ENCODE assay signal across 26 mouse cellular contexts in the genomic region with DNA sequence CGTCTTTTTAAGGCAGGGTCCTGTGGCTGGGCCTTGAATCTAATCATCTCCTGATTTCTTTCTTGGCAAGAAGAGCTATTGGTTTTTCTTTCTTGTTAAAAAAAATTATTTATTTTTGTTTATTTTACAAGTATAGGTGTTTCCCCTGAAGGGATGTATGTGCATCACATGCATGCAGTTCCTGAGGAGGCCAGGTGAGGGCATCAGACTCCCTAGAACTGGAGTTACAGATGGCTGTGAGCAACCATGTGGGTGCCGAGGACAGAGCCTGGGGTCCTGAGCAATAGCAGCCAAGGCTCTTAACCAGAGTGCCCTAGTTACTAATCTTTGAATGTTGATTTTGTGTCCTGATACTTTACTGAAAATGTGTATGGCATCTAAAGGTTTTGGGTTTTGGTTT. TPM values are rescaled to one million over a fixed set of nuclear protein-coding genes. Genes with fewer than 3 reads are reported as not detected.
DNase-seq lines count a peak whose midpoint lies in the region; ATAC-seq and TF ChIP-seq lines count a peak whose summit lies in the region.
"Had no signal": no experiment of that assay in that cellular context is flagged by ENCODE, and none has a peak within 500 bp of the region (broad histone marks: within the 10 kb centered on the region; RNA-seq: fewer than 3 reads in every experiment).

No protein-coding gene starts in this region.

- no peak for ATAC-seq in intestine, postnatal 0 days
- ATAC-seq in intestine, embryonic 16.5 days: no peak
- ATAC-seq: forebrain, embryonic 14.5 days; hindbrain, embryonic 16.5 days; midbrain, embryonic 13.5 days had no signal

- H3K27me3 ChIP-seq in intestine, postnatal 0 days (replicated peaks; ENCODE audit: control insufficient read depth, insufficient read depth, low read length): no peaks in the 10 kb centered on the region
- H3K27me3 ChIP-seq in intestine, embryonic 16.5 days (replicated peaks; ENCODE audit: control insufficient read depth, insufficient read depth, low read length): no peaks in the 10 kb centered on the region
- H3K27me3 ChIP-seq in testis, adult 2 months (ENCODE audit: control insufficient read depth, insufficient read depth, low read length): no peaks in the 10 kb centered on the region
- H3K27me3 ChIP-seq in ES-Bruce4 (ENCODE audit: control insufficient read depth, insufficient read depth, low read length, poor library complexity, severe bottlenecking): no peaks in the 10 kb centered on the region
- no peaks in the 10 kb centered on the region for H3K27me3 ChIP-seq in splenic B cell, adult 2 months (ENCODE audit: control insufficient read depth, insufficient read depth, low read length, poor library complexity, severe bottlenecking)
- H3K27me3 ChIP-seq: heart, embryonic 13.5 days; kidney, embryonic 15.5 days; liver, embryonic 15.5 days; lung, embryonic 15.5 days; midbrain, embryonic 13.5 days; neural tube, embryonic 13.5 days had no signal

- H3K9me3 ChIP-seq in intestine, postnatal 0 days (ENCODE audit: control insufficient read depth): no peaks in the 10 kb centered on the region
- H3K9me3 ChIP-seq in intestine, embryonic 16.5 days (ENCODE audit: control insufficient read depth, low read length): 0 out of 2 replicates have a peak, but pooled peaks cover 3% of the 10 kb centered on the region
- H3K9me3 ChIP-seq in ES-Bruce4 (replicated peaks; ENCODE audit: control insufficient read depth, insufficient read depth, low read length, poor library complexity, severe bottlenecking): no peaks in the 10 kb centered on the region
- H3K9me3 ChIP-seq: heart, embryonic 13.5 days; kidney, embryonic 15.5 days; lung, embryonic 15.5 days; neural tube, embryonic 13.5 days had no signal

- H3K4me1 ChIP-seq in intestine, postnatal 0 days (replicated peaks; ENCODE audit: control insufficient read depth, insufficient read depth, low read length): no peaks in the 10 kb centered on the region
- no peaks in the 10 kb centered on the region for H3K4me1 ChIP-seq in intestine, embryonic 16.5 days (ENCODE audit: control insufficient read depth, insufficient read depth, low read length)
- no peaks in the 10 kb centered on the region for H3K4me1 ChIP-seq in testis, adult 2 months (ENCODE audit: control insufficient read depth, insufficient read depth, low read length)
- H3K4me1 ChIP-seq in ES-Bruce4 (ENCODE audit: control insufficient read depth, insufficient read depth, low read length): no peaks in the 10 kb centered on the region
- H3K4me1 ChIP-seq: heart, embryonic 13.5 days; hindbrain, embryonic 10.5 days; kidney, embryonic 15.5 days; liver, embryonic 15.5 days; lung, embryonic 15.5 days; midbrain, embryonic 13.5 days; neural tube, embryonic 13.5 days had no signal

- H3K9ac ChIP-seq in intestine, postnatal 0 days (ENCODE audit: low read depth, low read length): no peak overlapping the region
- no peak overlapping the region for H3K9ac ChIP-seq in intestine, embryonic 16.5 days (ENCODE audit: low read depth, low read length)
- no peak overlapping the region for H3K9ac ChIP-seq in ES-Bruce4 (ENCODE audit: low read depth, poor library complexity, severe bottlenecking)
- H3K9ac ChIP-seq: heart, embryonic 13.5 days; kidney, embryonic 15.5 days; liver, embryonic 15.5 days; lung, embryonic 15.5 days; midbrain, embryonic 13.5 days; neural tube, embryonic 13.5 days had no signal

- no peak for TF ChIP-seq POLR2A in testis, adult 2 months (IDR thresholded peaks at IDR 0.05; ENCODE audit: control insufficient read depth, low read depth, low read length)
- TF ChIP-seq POLR2A in ES-Bruce4 (IDR thresholded peaks at IDR 0.05; ENCODE audit: insufficient read depth, low read length): no peak

- no peak for TF ChIP-seq EP300 in ES-Bruce4 (IDR thresholded peaks at IDR 0.05; ENCODE audit: insufficient read depth, low read depth, low read length)

- no peak overlapping the region for H3K27ac ChIP-seq in intestine, postnatal 0 days (ENCODE audit: low read depth, low read length)
- H3K27ac ChIP-seq in intestine, embryonic 16.5 days (ENCODE audit: low read length): no peak overlapping the region
- H3K27ac ChIP-seq in testis, adult 2 months (ENCODE audit: control insufficient read depth, insufficient read depth, low read depth, low read length): no peak overlapping the region
- no peak overlapping the region for H3K27ac ChIP-seq in ES-Bruce4 (ENCODE audit: insufficient read depth, low read length)
- H3K27ac ChIP-seq: heart, embryonic 13.5 days; hindbrain, embryonic 10.5 days; kidney, embryonic 15.5 days; liver, embryonic 15.5 days; lung, embryonic 15.5 days; midbrain, embryonic 13.5 days; neural tube, embryonic 13.5 days had no signal

- no peak for DNase-seq in testis, postnatal 10 days (ENCODE audit: low spot score)
- DNase-seq in splenic B cell, adult 2 months (ENCODE audit: low read depth, low spot score): peak; percentile 21
- DNase-seq in urinary bladder, postnatal 36 days (ENCODE audit: low spot score in 2 of 2): no peak
- DNase-seq: adrenal gland, postnatal 10 days; cerebellum, adult 11 months; cerebellum, adult 9-10 months; cerebellum, postnatal 36 days; heart, postnatal 10 days; kidney, postnatal 25 days; left cerebral cortex, postnatal 4 days; lung, postnatal 36 days; right cerebral cortex, postnatal 4 days; thymus, postnatal 14 days had no signal

- no peak overlapping the region for H3K4me2 ChIP-seq in intestine, postnatal 0 days (replicated peaks; ENCODE audit: low read depth)
- no peak overlapping the region for H3K4me2 ChIP-seq in intestine, embryonic 16.5 days (ENCODE audit: low read depth, low read length)
- H3K4me2 ChIP-seq: heart, embryonic 13.5 days; kidney, embryonic 15.5 days; liver, embryonic 15.5 days; lung, embryonic 15.5 days; midbrain, embryonic 13.5 days; neural tube, embryonic 13.5 days had no signal

- 71% methylated on average over 2 of the region's 2 CpGs for WGBS in intestine, postnatal 0 days
- 77% methylated on average over 2 of the region's 2 CpGs for WGBS in intestine, embryonic 16.5 days

- H3K4me3 ChIP-seq in intestine, postnatal 0 days (ENCODE audit: low read depth, low read length): no peak overlapping the region
- no peak overlapping the region for H3K4me3 ChIP-seq in intestine, embryonic 16.5 days (ENCODE audit: low read length)
- no peak overlapping the region for H3K4me3 ChIP-seq in testis, adult 2 months (ENCODE audit: control insufficient read depth, low read depth, low read length)
- H3K4me3 ChIP-seq in ES-Bruce4 (ENCODE audit: low read depth, low read length): no peak overlapping the region
- H3K4me3 ChIP-seq: heart, embryonic 13.5 days; hindbrain, embryonic 10.5 days; kidney, embryonic 15.5 days; liver, embryonic 15.5 days; lung, embryonic 15.5 days; midbrain, embryonic 13.5 days; neural tube, embryonic 13.5 days had no signal

- 0 out of 2 replicates have a peak, but pooled peaks have one; percentile 16 for TF ChIP-seq CTCF in intestine, postnatal 0 days (IDR thresholded peaks at IDR 0.05; ENCODE audit: low read depth)
- peak; percentile 45; the same call in 1 of the 2 replicates for TF ChIP-seq CTCF in testis, adult 2 months (IDR thresholded peaks at IDR 0.05; ENCODE audit: control insufficient read depth, insufficient read depth, insufficient replicate concordance, low read depth, low read length)
- peak; percentile 37 for TF ChIP-seq CTCF in ES-Bruce4 (IDR thresholded peaks at IDR 0.05; ENCODE audit: low read depth, low read length)

- no peaks in the 10 kb centered on the region for H3K36me3 ChIP-seq in intestine, postnatal 0 days (ENCODE audit: control insufficient read depth, insufficient read depth)
- no peaks in the 10 kb centered on the region for H3K36me3 ChIP-seq in intestine, embryonic 16.5 days (ENCODE audit: control insufficient read depth, insufficient read depth, low read length)
- no peaks in the 10 kb centered on the region for H3K36me3 ChIP-seq in testis, adult 2 months (ENCODE audit: control insufficient read depth, insufficient read depth, low read length)
- H3K36me3 ChIP-seq in ES-Bruce4 (ENCODE audit: control insufficient read depth, insufficient read depth, low read length, poor library complexity, severe bottlenecking): no peaks in the 10 kb centered on the region
- H3K36me3 ChIP-seq in splenic B cell, adult 2 months (ENCODE audit: control insufficient read depth, insufficient read depth, low read length, poor library complexity, severe bottlenecking): no peaks in the 10 kb centered on the region
- H3K36me3 ChIP-seq: heart, embryonic 13.5 days; hindbrain, embryonic 10.5 days; kidney, embryonic 15.5 days; liver, embryonic 15.5 days; lung, embryonic 15.5 days; midbrain, embryonic 13.5 days; neural tube, embryonic 13.5 days had no signal

RNA-seq across cellular contexts. Expression of a gene that starts 21.1 kb away (rescaled TPM):
- 0.78 and 0.95 TPM in 2 replicates for polyA plus RNA-seq in intestine, postnatal 0 days (2015; fragmentation: Nextera tagmentation; extraction: Ambion mirVana)
- 1.2 and 1.5 TPM in 2 replicates for polyA plus RNA-seq in intestine, embryonic 16.5 days (2015; fragmentation: Nextera tagmentation; extraction: Ambion mirVana)
- polyA plus RNA-seq in testis, adult 2 months (2012; rRNA removed): 0.49 and 0.65 TPM in 2 replicates
- polyA plus RNA-seq in ES-Bruce4 (2011; ENCODE audit: insufficient read depth, insufficient read length, low read depth, missing spikeins): 1.7 and 2.5 TPM in 2 replicates

RNA-seq across cellular contexts. Expression of a gene that starts 21.4 kb away (rescaled TPM):
- polyA plus RNA-seq in intestine, postnatal 0 days (2015; fragmentation: Nextera tagmentation; extraction: Ambion mirVana): 31.5 and 37.2 TPM in 2 replicates
- polyA plus RNA-seq in intestine, embryonic 16.5 days (2015; fragmentation: Nextera tagmentation; extraction: Ambion mirVana): 28.8 and 32.3 TPM in 2 replicates
- polyA plus RNA-seq in testis, adult 2 months (2012; rRNA removed): 28.6 and 29.8 TPM in 2 replicates
- 58.8 and 62.4 TPM in 2 replicates for polyA plus RNA-seq in ES-Bruce4 (2011; ENCODE audit: insufficient read depth, insufficient read length, low read depth, missing spikeins)
